Mouse (Mus musculus) lung, postnatal 10 days (tissue): ENCODE measurements around the gene Col25a1.

Experiments used
- DNase-seq: peaks from one replicate; pipeline ENCODE4 v3.0.0; 2021

Col25a1 gene

DNA sequence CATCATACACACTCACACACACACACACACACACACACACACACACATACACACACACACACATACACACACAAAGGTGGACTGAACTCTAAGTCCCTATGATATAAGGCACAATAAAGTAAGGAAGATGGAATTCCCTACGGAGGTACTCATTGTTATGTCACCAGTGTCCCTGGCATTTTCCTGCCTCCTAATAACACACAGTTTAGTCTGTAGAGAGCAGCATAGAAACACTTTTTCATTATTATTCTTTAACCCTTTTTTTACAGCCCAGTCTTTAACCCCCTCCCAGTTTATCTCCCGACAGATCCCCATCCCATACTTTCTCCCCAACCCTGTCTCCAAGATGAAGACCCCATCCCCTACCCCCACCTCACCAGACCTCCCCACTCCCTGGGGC is 450.3 kb downstream of the Col25a1 start:
- DNase-seq: no peak

DNA sequence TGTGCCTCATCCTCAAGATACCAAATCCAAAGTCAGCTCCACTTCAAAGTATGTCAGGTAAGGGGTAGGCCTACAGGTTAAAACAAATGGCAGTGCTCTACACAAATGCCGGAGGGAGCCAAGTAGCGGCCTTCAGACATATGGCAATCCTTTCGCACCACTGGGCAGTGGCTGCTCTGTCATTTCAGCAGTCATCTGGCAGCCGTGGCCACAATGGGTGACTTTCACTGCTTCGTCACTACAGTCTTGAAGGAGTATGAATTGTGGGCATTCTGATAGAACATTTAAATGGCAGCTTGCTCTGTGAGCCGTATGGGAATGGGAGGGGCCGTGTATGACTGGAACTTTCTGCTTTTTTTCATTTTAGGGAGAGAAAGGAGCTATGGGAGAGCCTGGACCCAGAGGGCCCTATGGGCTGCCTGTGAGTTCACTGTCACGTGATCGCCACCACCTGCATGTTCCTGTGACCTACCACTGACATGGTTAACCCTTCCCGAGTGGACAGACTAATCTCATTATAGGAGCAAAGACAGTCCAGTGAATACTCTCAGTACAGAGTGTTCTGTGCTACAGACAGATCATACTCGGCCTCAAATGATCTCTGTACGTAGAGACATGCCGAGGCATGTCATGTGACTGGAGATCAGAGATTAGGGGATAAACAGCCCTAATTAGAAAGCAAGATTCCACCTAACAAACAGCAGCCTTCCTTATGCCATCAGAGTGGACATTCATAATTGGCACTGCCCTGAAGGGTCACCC is 451.8 kb downstream of the Col25a1 start:
- no peak for DNase-seq

GRCm38 (mm10) chr3:130584007-130584406 is 452.7 kb downstream of the Col25a1 start:
- no peak for DNase-seq

- DNase-seq: no peak
Observed at GRCm38 (mm10) chr3:130595050-130595449, 463.7 kb downstream of the Col25a1 start.

GRCm38 (mm10) chr3:130601491-130601890 is 470.2 kb downstream of the Col25a1 start:
- DNase-seq: no peak

DNA sequence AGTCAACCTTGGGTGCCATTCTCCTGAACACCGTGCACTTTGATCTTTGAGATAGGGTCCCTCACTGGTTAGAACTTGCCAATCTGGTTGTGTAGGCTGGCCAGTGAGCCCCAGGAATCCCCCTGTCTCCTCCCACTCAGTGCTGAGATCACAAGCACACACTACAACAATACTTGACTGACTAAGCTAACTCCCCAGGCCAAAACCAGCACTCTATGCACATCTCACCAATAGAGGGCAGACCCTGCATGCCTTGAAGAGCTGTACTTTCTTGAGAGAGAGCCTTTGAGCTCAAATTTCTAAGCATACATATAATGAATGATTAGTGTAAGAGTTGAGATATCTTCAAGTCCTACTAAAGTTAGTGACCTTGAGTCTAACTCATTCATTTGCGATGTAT is 476.6 kb downstream of the Col25a1 start:
- peak; percentile 21 for DNase-seq

- DNase-seq: no peak
Observed at GRCm38 (mm10) chr3:130614444-130614843, 483.1 kb downstream of the Col25a1 start.

- no peak for DNase-seq
Observed at GRCm38 (mm10) chr3:130615625-130616024, 484.3 kb downstream of the Col25a1 start.

- no peak for DNase-seq
Observed at GRCm38 (mm10) chr3:130617439-130617898, 486.2 kb downstream of the Col25a1 start, which contains the start of gene Etnppl. Gene Etnppl, plus strand, starts transcription at chr3:130617448.

DNA sequence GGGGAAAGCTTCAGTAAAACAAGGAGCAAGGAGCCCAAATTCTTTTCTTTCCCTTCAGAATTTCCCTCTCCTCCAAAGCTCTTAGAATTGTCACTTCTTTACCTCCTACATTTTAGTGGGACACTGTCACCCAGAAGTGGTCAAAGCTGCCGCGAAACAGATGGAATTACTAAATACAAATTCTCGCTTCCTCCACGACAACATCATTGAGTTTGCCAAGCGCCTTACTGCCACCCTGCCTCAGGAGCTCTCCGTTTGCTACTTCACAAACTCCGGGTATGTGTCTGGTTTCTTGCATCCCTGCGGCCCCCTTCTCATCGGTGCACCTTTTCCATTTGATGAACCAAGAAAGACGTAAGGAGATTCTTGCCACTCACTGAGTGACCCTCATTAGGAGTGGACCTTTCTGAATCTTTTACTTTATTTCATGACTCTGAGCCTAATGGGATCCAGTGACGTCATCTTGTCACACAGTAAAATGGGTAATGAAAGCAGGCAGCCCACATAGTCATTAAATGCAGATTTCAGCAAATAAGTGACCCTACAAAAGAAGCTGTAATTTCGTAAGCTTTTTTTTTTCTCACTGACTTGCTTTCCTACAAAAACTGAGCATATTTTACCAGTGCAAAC is 489.3 kb downstream of the Col25a1 start:
- no peak for DNase-seq

GRCm38 (mm10) chr3:130628358-130628757 is 497.1 kb downstream of the Col25a1 start:
- no peak for DNase-seq

GRCm38 (mm10) chr3:130633859-130634258 is 502.6 kb downstream of the Col25a1 start:
- DNase-seq: peak; percentile 5

GRCm38 (mm10) chr3:130646110-130646810 is 515.0 kb downstream of the Col25a1 start:
- DNase-seq: no peak
